Mouse (Mus musculus) thymus, adult 2 months (tissue): Measurements from ENCODE around the gene Gm10282.

ENCODE experiments used
- CTCF ChIP-seq: fragments of 200-500 bp; IDR thresholded peaks from 2 replicates; pipeline ENCODE4 v1.5.1; 2012; ENCODE audit warnings: mild to moderate bottlenecking, control low read depth, low read length, moderate library complexity, borderline replicate concordance; ENCODE audit not compliant: control insufficient read depth, poor library complexity, insufficient read depth; ENCODE audit errors: extremely low read depth
- POLR2A ChIP-seq: fragments of 200-500 bp; IDR thresholded peaks from 2 replicates; pipeline ENCODE4 v1.6.1; 2012; ENCODE audit warnings: mild to moderate bottlenecking, low read length, control low read depth, moderate library complexity; ENCODE audit not compliant: control insufficient read depth, poor library complexity, insufficient read depth; ENCODE audit errors: extremely low read depth

GRCm38 (mm10) chr8:72319921-72320802, 15.1 kb upstream of the Gm10282 start:
- TF ChIP-seq POLR2A (no peak), CTCF (no peak)
